Mouse (Mus musculus) CH12.LX (cell line): ENCODE data around the gene 3110001I22Rik. TPM values are rescaled to one million over a fixed set of nuclear protein-coding genes. Genes with fewer than 3 reads are reported as not detected.

ENCODE experiments used
- DNase-seq: peaks from one replicate; pipeline ENCODE4 v3.0.0-alpha.2; 2013; ENCODE audit errors: extremely low read depth
- H3K27ac ChIP-seq: 2 replicates; pipeline ENCODE4 v1.5.1; 2012; ENCODE audit warnings: low read depth, mild to moderate bottlenecking, control low read depth, moderate library complexity; ENCODE audit not compliant: insufficient read depth
- H3K27me3 ChIP-seq: replicated peaks from 2 replicates; pipeline ENCODE3; 2012; ENCODE audit warnings: inconsistent platforms
- H3K36me3 ChIP-seq, 2 experiments: replicated peaks in 1 of 2; 2 replicates each; pipeline versions ENCODE3 to v1.6.1; 2012; ENCODE audit warnings: inconsistent platforms in 1 of 2, low read length in 1 of 2, mild to moderate bottlenecking in 1 of 2, mixed read lengths in 1 of 2, moderate library complexity in 1 of 2; ENCODE audit not compliant: control insufficient read depth in 1 of 2, insufficient read depth in 1 of 2
- H3K4me1 ChIP-seq, 2 experiments: 2 replicates each; pipeline ENCODE4 v1.6.1; 2012; ENCODE audit warnings: inconsistent platforms in 1 of 2, moderate library complexity in 1 of 2; ENCODE audit not compliant: insufficient read depth in 2 of 2, control insufficient read depth in 1 of 2
- H3K4me2 ChIP-seq: 2 replicates; pipeline ENCODE4 v1.6.1; 2012; ENCODE audit warnings: low read depth, mild to moderate bottlenecking, control low read depth; ENCODE audit not compliant: poor library complexity, insufficient read depth, severe bottlenecking
- H3K4me3 ChIP-seq, 3 experiments: fragments of 150-350 bp in 1 of 3; sonication (generic) in 1 of 3; replicated peaks in 1 of 3; 2 replicates each; pipeline versions ENCODE3 to v1.5.1; 2011 to 2012; ENCODE audit warnings: low read depth in 2 of 3, low read length in 2 of 3, mild to moderate bottlenecking in 2 of 3, moderate library complexity in 2 of 3, control low read depth in 1 of 3, improper control_type of control experiment in 1 of 3, inconsistent platforms in 1 of 3, mixed read lengths in 1 of 3; ENCODE audit not compliant: poor library complexity in 1 of 3
- H3K79me2 ChIP-seq: replicated peaks from 2 replicates; pipeline ENCODE4 v1.6.1; 2012; ENCODE audit warnings: mild to moderate bottlenecking, moderate library complexity; ENCODE audit not compliant: control insufficient read depth, poor library complexity, insufficient read depth, severe bottlenecking; ENCODE audit errors: extremely low read depth
- H3K9ac ChIP-seq: 2 replicates; pipeline ENCODE4 v1.6.1; 2012; ENCODE audit warnings: low read depth, mild to moderate bottlenecking, control low read depth, moderate library complexity; ENCODE audit not compliant: insufficient read depth
- H3K9me3 ChIP-seq: replicated peaks from 2 replicates; pipeline ENCODE3; 2012; ENCODE audit warnings: low read length, inconsistent platforms, mixed read lengths
- CHD1 ChIP-seq: IDR thresholded peaks from 2 replicates; pipeline ENCODE4 v1.6.1; 2012; ENCODE audit warnings: low read depth, low read length, improper control_type of control experiment, inconsistent platforms
- CHD2 ChIP-seq: IDR thresholded peaks from 2 replicates; pipeline ENCODE4 v1.6.1; 2011; ENCODE audit warnings: low read length, improper control_type of control experiment
- CTCF ChIP-seq, 2 experiments: IDR thresholded peaks in 1 of 2; conservative IDR thresholded peaks in 1 of 2; 2 replicates each; pipeline ENCODE4 v1.5.1; 2011 to 2012; ENCODE audit warnings: low read depth in 2 of 2, low read length in 2 of 2, improper control_type of control experiment in 1 of 2, inconsistent platforms in 1 of 2, mild to moderate bottlenecking in 1 of 2, moderate library complexity in 1 of 2
- E2F4 ChIP-seq: IDR thresholded peaks from 2 replicates; pipeline ENCODE4 v1.6.1; 2011; ENCODE audit warnings: low read depth, low read length, improper control_type of control experiment; ENCODE audit not compliant: insufficient replicate concordance
- ELF1 ChIP-seq: IDR thresholded peaks from 2 replicates; pipeline ENCODE4 v1.6.1; 2014; ENCODE audit warnings: low read depth, mild to moderate bottlenecking, inconsistent platforms, low read length, improper control_type of control experiment
- EP300 ChIP-seq: IDR thresholded peaks from 2 replicates; pipeline ENCODE4 v1.6.1; 2011; ENCODE audit warnings: low read length, improper control_type of control experiment
- ETS1 ChIP-seq: conservative IDR thresholded peaks from 2 replicates; pipeline ENCODE4 v1.6.1; 2012; ENCODE audit warnings: low read depth, mild to moderate bottlenecking, inconsistent platforms, low read length, improper control_type of control experiment, moderate library complexity
- HCFC1 ChIP-seq: IDR thresholded peaks from 2 replicates; pipeline ENCODE4 v1.6.1; 2012; ENCODE audit warnings: low read depth, mild to moderate bottlenecking, inconsistent platforms, low read length, improper control_type of control experiment
- IRF4 ChIP-seq: IDR thresholded peaks from 2 replicates; pipeline ENCODE4 v1.6.1; 2014; ENCODE audit warnings: low read depth, mild to moderate bottlenecking, inconsistent platforms, low read length, improper control_type of control experiment
- MAFK ChIP-seq: IDR thresholded peaks from 2 replicates; pipeline ENCODE4 v1.6.1; 2011; ENCODE audit warnings: low read length, improper control_type of control experiment; ENCODE audit not compliant: insufficient replicate concordance
- MAX ChIP-seq: IDR thresholded peaks from 2 replicates; pipeline ENCODE4 v1.6.1; 2011; ENCODE audit warnings: low read length, improper control_type of control experiment
- MEF2A ChIP-seq: IDR thresholded peaks from 2 replicates; pipeline ENCODE4 v1.6.1; 2014; ENCODE audit warnings: low read depth, mild to moderate bottlenecking, inconsistent platforms, low read length, improper control_type of control experiment, borderline replicate concordance
- MXI1 ChIP-seq: IDR thresholded peaks from 2 replicates; pipeline ENCODE4 v1.6.1; 2011; ENCODE audit warnings: mild to moderate bottlenecking, low read depth, low read length, improper control_type of control experiment
- NRF1 ChIP-seq: IDR thresholded peaks from 2 replicates; pipeline ENCODE4 v1.6.1; 2014; ENCODE audit warnings: low read depth, mild to moderate bottlenecking, inconsistent platforms, low read length, improper control_type of control experiment, moderate library complexity
- POLR2AphosphoS2 ChIP-seq: IDR thresholded peaks from 2 replicates; pipeline ENCODE4 v1.6.1; 2011; ENCODE audit warnings: low read depth, low read length, improper control_type of control experiment
- RAD21 ChIP-seq: IDR thresholded peaks from 2 replicates; pipeline ENCODE4 v1.6.1; 2011; ENCODE audit warnings: low read depth, mild to moderate bottlenecking, low read length, improper control_type of control experiment, moderate library complexity
- SIN3A ChIP-seq: IDR thresholded peaks from 2 replicates; pipeline ENCODE4 v1.6.1; 2012; ENCODE audit warnings: low read length, improper control_type of control experiment, inconsistent platforms
- TCF12 ChIP-seq: IDR thresholded peaks from 2 replicates; pipeline ENCODE4 v1.6.1; 2014; ENCODE audit warnings: low read depth, mild to moderate bottlenecking, inconsistent platforms, low read length, improper control_type of control experiment
- UBTF ChIP-seq: IDR thresholded peaks from 2 replicates; pipeline ENCODE4 v1.6.1; 2012; ENCODE audit warnings: low read depth, mild to moderate bottlenecking, inconsistent platforms, low read length, improper control_type of control experiment, moderate library complexity
- USF1 ChIP-seq: IDR thresholded peaks from 2 replicates; pipeline ENCODE4 v1.6.1; 2014; ENCODE audit warnings: low read depth, mild to moderate bottlenecking, inconsistent platforms, low read length, improper control_type of control experiment
- ZMIZ1 ChIP-seq: IDR thresholded peaks from 2 replicates; pipeline ENCODE4 v1.6.1; 2012; ENCODE audit warnings: low read depth, mild to moderate bottlenecking, inconsistent platforms, low read length, improper control_type of control experiment
- ZNF384 ChIP-seq: IDR thresholded peaks from 2 replicates; pipeline ENCODE4 v1.6.1; 2012; ENCODE audit warnings: low read depth, low read length, improper control_type of control experiment, inconsistent platforms
- dilution Hi-C: fragments of 300-500 bp; cut with MboI; formaldehyde crosslinking; loops from 2 replicates; pipeline ENCODE4 v1.14.3; 2020; ENCODE audit warnings: low sequenced_read_pairs; ENCODE audit not compliant: extremely low pct_unique_long_range_greater_than_20kb, extremely low pct_ligation_motif_present
- in situ Hi-C: fragments of 300-500 bp; cut with MboI; formaldehyde crosslinking; loops from 3 replicates; pipeline ENCODE4 v1.14.3; 2019; ENCODE audit warnings: low sequenced_read_pairs, low pct_ligation_motif_present, low pct_unique_long_range_greater_than_20kb, mixed read lengths
- polyA plus RNA-seq: library from polyadenylated mRNA; unstranded; fragments of >175 nt; gene quantifications from 2 replicates; pipeline ENCODE4 v1.2.1, GENCODE M21; 2012; ENCODE audit warnings: low read depth; ENCODE audit not compliant: insufficient read length
- total RNA-seq, 2 experiments: library from RNA; depleted of rRNA; stranded (reverse); fragments of 300-350 nt in 1 of 2; fragments of >200 nt in 1 of 2; gene quantifications; 2 replicates each; pipeline ENCODE4 v1.2.3; 2012 to 2014

3110001I22Rik gene
- total and polyA plus RNA-seq, 3 experiments = 5.6 to 25.4 (median 10.8) TPM

DNA sequence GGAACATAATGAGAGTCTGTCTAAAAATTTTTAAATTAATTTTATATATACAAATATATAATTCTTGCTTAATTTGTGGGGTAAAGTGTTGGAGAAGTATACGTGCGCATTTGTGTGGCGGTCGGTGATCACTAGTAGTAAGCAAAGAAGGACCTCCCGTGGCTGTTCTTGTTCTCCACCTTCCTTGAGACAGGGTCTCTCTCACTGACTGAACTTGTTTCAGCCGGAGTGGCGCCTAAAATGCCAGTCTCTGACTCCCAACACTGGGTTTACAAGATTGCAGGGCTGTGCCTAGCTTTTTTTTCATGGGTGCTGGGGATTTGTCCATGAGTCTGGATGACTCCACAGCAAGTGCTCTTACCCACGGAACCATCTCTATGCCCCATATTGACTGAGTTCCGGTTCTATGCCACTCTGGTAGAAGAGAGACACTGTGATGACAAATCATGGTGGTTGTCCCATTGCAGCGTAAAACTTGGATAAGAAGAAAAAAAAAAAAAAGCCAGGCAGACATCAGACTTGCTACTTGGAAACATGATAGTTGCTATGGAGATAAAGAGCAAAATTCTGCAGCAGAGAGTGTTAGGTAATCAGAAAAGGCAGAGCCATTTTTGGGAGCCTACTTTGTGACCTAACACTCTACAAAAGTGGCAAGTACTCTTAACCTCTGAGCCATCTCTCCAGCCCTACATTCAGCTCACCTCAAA, 3.2 kb upstream of the 3110001I22Rik start:
- no peak for TF ChIP-seq NRF1
- TF ChIP-seq EP300 = no peak
- TF ChIP-seq ZNF384 = no peak
- no peak for TF ChIP-seq ZMIZ1
- TF ChIP-seq TCF12 = no peak
- TF ChIP-seq CTCF (conservative IDR thresholded peaks at IDR 0.05 in 1 of 2, IDR thresholded peaks at IDR 0.05 in 1 of 2; ENCODE audit: low read depth in 2 of 2, low read length in 2 of 2) = no peak
- TF ChIP-seq UBTF = no peak
- no peak for TF ChIP-seq MXI1
- no peak for TF ChIP-seq CHD2
- no peak for TF ChIP-seq RAD21
- TF ChIP-seq USF1 = no peak
- no peak for TF ChIP-seq SIN3A
- TF ChIP-seq MAFK = no peak
- no peak for TF ChIP-seq CHD1
- TF ChIP-seq HCFC1 = no peak
- TF ChIP-seq IRF4 = no peak
- no peak for TF ChIP-seq ELF1
- no peak for TF ChIP-seq POLR2AphosphoS2
- no peak for DNase-seq
- Histone ChIP-seq H3K4me3 (peak overlapping the region in 2 of 3 experiments; percentile 73 to 97), H3K4me1 (peaks cover 5 to 44% of the 10 kb centered on the region in 2 experiments), H3K9ac (peak overlapping the region; percentile 26; the same call in 1 of the 2 replicates), H3K27ac (no peak overlapping the region), H3K4me2 (0 out of 2 replicates have a peak overlapping the region, but pooled peaks have one; percentile 17), H3K9me3 (no peaks in the 10 kb centered on the region), H3K79me2 (peaks cover 25% of the 10 kb centered on the region), H3K27me3 (no peaks in the 10 kb centered on the region), H3K36me3 (peaks cover 16 to 25% of the 10 kb centered on the region in 2 experiments)
- in situ Hi-C loops = no loop called here
- dilution Hi-C loops = no loop called here

DNA sequence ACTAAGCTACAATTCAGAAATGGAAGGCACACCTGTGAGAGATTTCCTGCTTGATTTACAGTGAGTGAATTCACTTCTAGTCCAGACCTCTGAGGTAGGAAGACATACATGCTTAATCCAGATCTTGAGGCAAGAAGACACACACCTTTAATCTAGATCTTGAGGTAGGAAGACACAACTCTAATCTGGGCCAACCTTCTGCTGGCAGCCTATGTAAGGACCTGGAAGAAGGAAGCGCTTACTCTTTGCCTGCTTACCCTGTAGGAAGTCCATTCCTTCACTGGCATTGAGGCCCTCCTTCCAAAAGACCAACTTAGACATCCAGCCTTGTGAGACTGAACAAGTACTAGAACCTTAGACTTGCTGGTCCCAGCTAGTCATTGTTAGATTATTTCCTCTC, 2.4 kb upstream of the 3110001I22Rik start:
- H3K4me2 ChIP-seq = no peak overlapping the region
- H3K4me3 ChIP-seq = no peak overlapping the region
- H3K9ac ChIP-seq = no peak overlapping the region
- in situ Hi-C loops = no loop called here
- no peak overlapping the region for H3K27ac ChIP-seq
- peaks cover 32% of the 10 kb centered on the region for H3K79me2 ChIP-seq
- no peaks in the 10 kb centered on the region for H3K9me3 ChIP-seq
- dilution Hi-C loops = no loop called here
- H3K36me3 ChIP-seq = peaks cover 15 to 25% of the 10 kb centered on the region in 2 experiments
- H3K4me1 ChIP-seq = peaks cover 5 to 51% of the 10 kb centered on the region in 2 experiments
- DNase-seq = no peak
- TF ChIP-seq MEF2A (no peak), IRF4 (no peak), MAX (no peak), E2F4 (no peak), EP300 (no peak), ETS1 (no peak), TCF12 (no peak), CHD1 (no peak)
- H3K27me3 ChIP-seq = no peaks in the 10 kb centered on the region
